Mouse (Mus musculus) cerebellum, adult 11-12 months (tissue): Measurements from ENCODE around the gene E2f4.

Experiments used
- DNase-seq: peaks from one replicate; pipeline ENCODE4 v3.0.0; 2022

The E2f4 gene

GRCm38 (mm10) chr8:105294776-105295175 is 2.7 kb upstream of the E2f4 start:
- DNase-seq = peak; percentile 55

GRCm38 (mm10) chr8:105295256-105295655 is 2.2 kb upstream of the E2f4 start:
- DNase-seq = no peak

- DNase-seq = peak; percentile 40
These were observed 1.4 kb upstream of the E2f4 start, which contains the start of gene Exoc3l for GRCm38 (mm10) chr8:105295895-105296573. TSS of gene Exoc3l (minus strand) at chr8:105296101.

- DNase-seq = peak; percentile 54
These were observed 1.1 kb downstream of the E2f4 start for GRCm38 (mm10) chr8:105298351-105299252.

GRCm38 (mm10) chr8:105299962-105300361 is 2.5 kb downstream of the E2f4 start:
- no peak for DNase-seq

- no peak for DNase-seq
These were observed 5.9 kb downstream of the E2f4 start for GRCm38 (mm10) chr8:105303396-105303795.

GRCm38 (mm10) chr8:105303874-105304273 is 6.4 kb downstream of the E2f4 start:
- no peak for DNase-seq

- DNase-seq = no peak
These were observed 7.1 kb downstream of the E2f4 start for GRCm38 (mm10) chr8:105304325-105305210.

- peak; percentile 85 for DNase-seq
These were observed 8.0 kb downstream of the E2f4 start, which contains the start of gene Elmo3 for GRCm38 (mm10) chr8:105305211-105306145. TSS of gene Elmo3 (plus strand) at chr8:105305601.

- peak; percentile 56 for DNase-seq
These were observed 8.8 kb downstream of the E2f4 start for GRCm38 (mm10) chr8:105306146-105306691.

- peak; percentile 60 for DNase-seq
These were observed 10.2 kb downstream of the E2f4 start for GRCm38 (mm10) chr8:105307670-105308069.

- DNase-seq = peak; percentile 69
These were observed 11.0 kb downstream of the E2f4 start for GRCm38 (mm10) chr8:105308428-105308827.

GRCm38 (mm10) chr8:105309142-105309847 is 11.8 kb downstream of the E2f4 start:
- DNase-seq = peak; percentile 98

- peak; percentile 69 for DNase-seq
These were observed 12.7 kb downstream of the E2f4 start for GRCm38 (mm10) chr8:105310118-105310517.

GRCm38 (mm10) chr8:105311718-105312117 is 14.3 kb downstream of the E2f4 start:
- DNase-seq = no peak

GRCm38 (mm10) chr8:105312891-105313481 is 15.5 kb downstream of the E2f4 start:
- DNase-seq = peak; percentile 70

- DNase-seq = no peak
These were observed 16.3 kb downstream of the E2f4 start for GRCm38 (mm10) chr8:105313622-105314402.

GRCm38 (mm10) chr8:105315073-105315769 is 17.8 kb downstream of the E2f4 start:
- DNase-seq = peak; percentile 78

- DNase-seq = no peak
These were observed 20.5 kb downstream of the E2f4 start for GRCm38 (mm10) chr8:105317941-105318340.
